Mouse (Mus musculus): ENCODE measurements around the gene Fam19a2. TPM values are rescaled to one million over a fixed set of nuclear protein-coding genes. Genes with fewer than 3 reads are reported as not detected.

Gene Fam19a2
- polyA plus RNA-seq, 1 experiment from 2014 or later: 27.2 TPM

GRCm38 (mm10) chr10:123692926-123693224 is 429.1 kb downstream of the Fam19a2 start:
- 0 out of 2 replicates have a peak, but pooled peaks have one; percentile 37 for ATAC-seq (ENCODE audit: low FRiP score, low read depth)
- H3K9ac ChIP-seq: no peak overlapping the region
- no peaks in the 10 kb centered on the region for H3K36me3 ChIP-seq
- H3K4me1 ChIP-seq: no peaks in the 10 kb centered on the region
- H3K4me2 ChIP-seq (replicated peaks): no peak overlapping the region
- 0 out of 2 replicates have a peak, but pooled peaks cover 3% of the 10 kb centered on the region for H3K27me3 ChIP-seq (replicated peaks)
- no peak overlapping the region for H3K4me3 ChIP-seq
- no peak overlapping the region for H3K27ac ChIP-seq
- H3K9me3 ChIP-seq: no peaks in the 10 kb centered on the region
- 80% methylated on average over 4 of the region's 4 CpGs for WGBS

GRCm38 (mm10) chr10:123702595-123702994 is 438.8 kb downstream of the Fam19a2 start:
- H3K4me1 ChIP-seq: peaks cover 3% of the 10 kb centered on the region; the same call in 1 of the 2 replicates
- 86% methylated on average over 4 of the region's 4 CpGs for WGBS
- no peaks in the 10 kb centered on the region for H3K27me3 ChIP-seq (replicated peaks)
- no peaks in the 10 kb centered on the region for H3K36me3 ChIP-seq
- no peak overlapping the region for H3K27ac ChIP-seq
- no peak overlapping the region for H3K4me2 ChIP-seq (replicated peaks)
- no peak for ATAC-seq (ENCODE audit: low FRiP score, low read depth)
- H3K9me3 ChIP-seq: no peaks in the 10 kb centered on the region
- no peak overlapping the region for H3K9ac ChIP-seq
- H3K4me3 ChIP-seq: no peak overlapping the region

- Histone ChIP-seq H3K4me2 (replicated peaks) (no peak overlapping the region), H3K9ac (no peak overlapping the region), H3K4me1 (peaks cover 3% of the 10 kb centered on the region; the same call in 1 of the 2 replicates), H3K4me3 (no peak overlapping the region), H3K27ac (no peak overlapping the region), H3K9me3 (no peaks in the 10 kb centered on the region), H3K27me3 (replicated peaks) (no peaks in the 10 kb centered on the region), H3K36me3 (no peaks in the 10 kb centered on the region)
- 86% methylated on average over 3 of the region's 3 CpGs for WGBS
- no peak for ATAC-seq (ENCODE audit: low FRiP score, low read depth)
These were observed 443.2 kb downstream of the Fam19a2 start for GRCm38 (mm10) chr10:123707026-123707425.

GRCm38 (mm10) chr10:123710738-123711137 is 446.9 kb downstream of the Fam19a2 start:
- no peak overlapping the region for H3K4me2 ChIP-seq (replicated peaks)
- no peaks in the 10 kb centered on the region for H3K9me3 ChIP-seq
- H3K36me3 ChIP-seq: no peaks in the 10 kb centered on the region
- no peak overlapping the region for H3K27ac ChIP-seq
- H3K4me3 ChIP-seq: no peak overlapping the region
- ATAC-seq (ENCODE audit: low FRiP score, low read depth): no peak
- no peaks in the 10 kb centered on the region for H3K4me1 ChIP-seq
- no peaks in the 10 kb centered on the region for H3K27me3 ChIP-seq (replicated peaks)
- WGBS: 89% methylated on average over 2 of the region's 2 CpGs
- H3K9ac ChIP-seq: no peak overlapping the region

GRCm38 (mm10) chr10:123721952-123722460 is 458.2 kb downstream of the Fam19a2 start:
- Histone ChIP-seq H3K27ac (no peak overlapping the region), H3K4me3 (no peak overlapping the region), H3K4me2 (replicated peaks) (no peak overlapping the region), H3K36me3 (no peaks in the 10 kb centered on the region), H3K4me1 (no peaks in the 10 kb centered on the region), H3K9me3 (no peaks in the 10 kb centered on the region), H3K27me3 (replicated peaks) (no peaks in the 10 kb centered on the region), H3K9ac (no peak overlapping the region)
- WGBS: 81% methylated on average over 2 of the region's 2 CpGs
- no peak for ATAC-seq (ENCODE audit: low FRiP score, low read depth)

GRCm38 (mm10) chr10:123723641-123724040 is 459.8 kb downstream of the Fam19a2 start:
- Histone ChIP-seq H3K27ac (no peak overlapping the region), H3K4me3 (no peak overlapping the region), H3K36me3 (no peaks in the 10 kb centered on the region), H3K27me3 (replicated peaks) (no peaks in the 10 kb centered on the region), H3K9me3 (no peaks in the 10 kb centered on the region), H3K4me1 (no peaks in the 10 kb centered on the region), H3K9ac (no peak overlapping the region), H3K4me2 (replicated peaks) (no peak overlapping the region)
- ATAC-seq (ENCODE audit: low FRiP score, low read depth): no peak

- Histone ChIP-seq H3K4me2 (replicated peaks) (no peak overlapping the region), H3K27me3 (replicated peaks) (no peaks in the 10 kb centered on the region), H3K9me3 (no peaks in the 10 kb centered on the region), H3K4me1 (no peaks in the 10 kb centered on the region), H3K36me3 (no peaks in the 10 kb centered on the region), H3K9ac (no peak overlapping the region), H3K4me3 (no peak overlapping the region), H3K27ac (no peak overlapping the region)
- ATAC-seq (ENCODE audit: low FRiP score, low read depth): peak; percentile 29; the same call in 1 of the 2 replicates
- WGBS: 70% methylated on average over 1 of the region's 1 CpGs
These were observed 484.5 kb downstream of the Fam19a2 start for GRCm38 (mm10) chr10:123748317-123748716.

GRCm38 (mm10) chr10:123751676-123752280 is 488.0 kb downstream of the Fam19a2 start:
- Histone ChIP-seq H3K36me3 (no peaks in the 10 kb centered on the region), H3K4me2 (replicated peaks) (no peak overlapping the region), H3K27me3 (replicated peaks) (no peaks in the 10 kb centered on the region), H3K4me3 (no peak overlapping the region), H3K9me3 (no peaks in the 10 kb centered on the region), H3K27ac (no peak overlapping the region), H3K9ac (no peak overlapping the region), H3K4me1 (no peaks in the 10 kb centered on the region)
- 53% methylated on average over 6 of the region's 6 CpGs for WGBS
- no peak for ATAC-seq (ENCODE audit: low FRiP score, low read depth)

- Histone ChIP-seq H3K36me3 (no peaks in the 10 kb centered on the region), H3K9me3 (no peaks in the 10 kb centered on the region), H3K4me1 (no peaks in the 10 kb centered on the region), H3K4me3 (no peak overlapping the region), H3K9ac (no peak overlapping the region), H3K27me3 (replicated peaks) (no peaks in the 10 kb centered on the region), H3K4me2 (replicated peaks) (no peak overlapping the region), H3K27ac (no peak overlapping the region)
- ATAC-seq (ENCODE audit: low FRiP score, low read depth): no peak
- WGBS: 78% methylated on average over 3 of the region's 3 CpGs
These were observed 489.0 kb downstream of the Fam19a2 start for GRCm38 (mm10) chr10:123752755-123753154.

- no peak overlapping the region for H3K9ac ChIP-seq
- no peak for ATAC-seq (ENCODE audit: low FRiP score, low read depth)
- 90% methylated on average over 4 of the region's 4 CpGs for WGBS
- H3K9me3 ChIP-seq: no peaks in the 10 kb centered on the region
- no peaks in the 10 kb centered on the region for H3K4me1 ChIP-seq
- H3K36me3 ChIP-seq: no peaks in the 10 kb centered on the region
- H3K27me3 ChIP-seq (replicated peaks): no peaks in the 10 kb centered on the region
- no peak overlapping the region for H3K4me2 ChIP-seq (replicated peaks)
- H3K4me3 ChIP-seq: no peak overlapping the region
- H3K27ac ChIP-seq: no peak overlapping the region
These were observed 490.2 kb downstream of the Fam19a2 start for GRCm38 (mm10) chr10:123753996-123754395.

- no peak for ATAC-seq (ENCODE audit: low FRiP score, low read depth)
- no peak overlapping the region for H3K4me3 ChIP-seq
- no peak overlapping the region for H3K27ac ChIP-seq
- 93% methylated on average over 2 of the region's 2 CpGs for WGBS
- no peak overlapping the region for H3K4me2 ChIP-seq (replicated peaks)
- H3K9ac ChIP-seq: no peak overlapping the region
- H3K27me3 ChIP-seq (replicated peaks): no peaks in the 10 kb centered on the region
- no peaks in the 10 kb centered on the region for H3K9me3 ChIP-seq
- no peaks in the 10 kb centered on the region for H3K36me3 ChIP-seq
- no peaks in the 10 kb centered on the region for H3K4me1 ChIP-seq
These were observed 525.6 kb downstream of the Fam19a2 start for GRCm38 (mm10) chr10:123789374-123789773.

Data from neural tube, embryonic 12.5 days (tissue).